8 mouse cellular contexts compared by ENCODE assay signal in genomic region chr10:60002673-60003212, GRCm38 (mm10). TPM values are rescaled to one million over a fixed set of nuclear protein-coding genes. Genes with fewer than 3 reads are reported as not detected.
A peak's percentile ranks its signal among the peaks of the same experiment; 100 is the strongest.
DNase-seq lines count a peak whose midpoint lies in the region; ATAC-seq lines count a peak whose summit lies in the region.

TSS of gene Ascc1 (plus strand) at chr10:60002805.
TSS of gene Anapc16 (minus strand) at chr10:60003135.

- H3K27me3 ChIP-seq in forebrain, embryonic 14.5 days (replicated peaks; ENCODE audit: control insufficient read depth, insufficient read depth, low read length), result no peaks in the 10 kb centered on the region
- no peaks in the 10 kb centered on the region for H3K27me3 ChIP-seq in neural tube, embryonic 15.5 days (replicated peaks)

- H3K36me3 ChIP-seq in forebrain, embryonic 14.5 days (ENCODE audit: control insufficient read depth, insufficient read depth, low read length), result peaks cover 10% of the 10 kb centered on the region; the same call in 1 of the 2 replicates
- H3K36me3 ChIP-seq in neural tube, embryonic 15.5 days, result peaks cover 3% of the 10 kb centered on the region; the same call in 1 of the 2 replicates

- H3K4me2 ChIP-seq in forebrain, embryonic 14.5 days (ENCODE audit: low read length), result peak within 1 kb of the TSS; percentile 72
- H3K4me2 ChIP-seq in neural tube, embryonic 15.5 days, result peak within 1 kb of the TSS; percentile 65

- peak within 1 kb of the TSS; percentile 99 for H3K27ac ChIP-seq in forebrain, embryonic 14.5 days (ENCODE audit: low read depth, low read length)
- peak within 1 kb of the TSS; percentile 99 for H3K27ac ChIP-seq in neural tube, embryonic 15.5 days (replicated peaks)

- WGBS in forebrain, embryonic 14.5 days, result under 1% methylated on average over 49 of the region's 51 CpGs
- WGBS in neural tube, embryonic 15.5 days, result under 1% methylated on average over 43 of the region's 51 CpGs

- H3K9me3 ChIP-seq in forebrain, embryonic 14.5 days (replicated peaks; ENCODE audit: control insufficient read depth, low read length), result no peaks in the 10 kb centered on the region
- no peaks in the 10 kb centered on the region for H3K9me3 ChIP-seq in neural tube, embryonic 15.5 days (replicated peaks)

- peaks cover 15% of the 10 kb centered on the region for H3K4me1 ChIP-seq in forebrain, embryonic 14.5 days (ENCODE audit: control insufficient read depth, insufficient read depth, low read length)
- H3K4me1 ChIP-seq in neural tube, embryonic 15.5 days, result peaks cover 21% of the 10 kb centered on the region

- peak within 1 kb of the TSS; percentile 79 for H3K9ac ChIP-seq in forebrain, embryonic 14.5 days (ENCODE audit: low read length)
- peak within 1 kb of the TSS; percentile 77 for H3K9ac ChIP-seq in neural tube, embryonic 15.5 days (replicated peaks)

- ATAC-seq in forebrain, embryonic 14.5 days, result peak; percentile 97
- ATAC-seq in neural tube, embryonic 15.5 days (ENCODE audit: low FRiP score), result peak; percentile 97

- DNase-seq in ES-CJ7 (ENCODE audit: low read depth, low spot score), result peak; percentile 98
- peak; percentile 97 for DNase-seq in cerebellum, adult 11 months
- DNase-seq in forebrain, embryonic 14.5 days (ENCODE audit: low spot score), result peak; percentile 98
- DNase-seq in heart, postnatal 14 days, result peak; percentile 98
- peak; percentile 96 for DNase-seq in layer of hippocampus, adult 11-12 months (ENCODE audit: low spot score)
- DNase-seq in lung, adult 18-20 months, result peak; percentile 95 to 96
- DNase-seq in testis, postnatal 14 days (ENCODE audit: low spot score), result peak; percentile 98

- intact Hi-C loops in heart, postnatal 14 days (cut with DNase I), result loop anchor here (1.0 to 5.0 kb wide), 3 partner anchors 51 to 109 kb away; partner anchors contain the start of gene Ddit4

- peak within 1 kb of the TSS; percentile 69 for H3K4me3 ChIP-seq in forebrain, embryonic 14.5 days (ENCODE audit: low read depth, low read length)
- H3K4me3 ChIP-seq in neural tube, embryonic 15.5 days (replicated peaks), result peak within 1 kb of the TSS; percentile 68

RNA-seq across cellular contexts. Expression of gene Ascc1, which starts in this region (rescaled TPM):
- 45.4 and 50.2 TPM in 2 replicates for polyA plus RNA-seq in forebrain, embryonic 14.5 days (2014; fragmentation: Nextera tagmentation; extraction: Ambion mirVana)
- 10 to 100 TPM; 19.1 to 21.7 TPM for total RNA-seq in heart, postnatal 14 days (2021)
- 45.4 and 47.3 TPM in 2 replicates for polyA plus RNA-seq in neural tube, embryonic 15.5 days (2015; fragmentation: Nextera tagmentation; extraction: Ambion mirVana)

RNA-seq across cellular contexts. Expression of gene Anapc16, which starts in this region (rescaled TPM):
- polyA plus RNA-seq in forebrain, embryonic 14.5 days (2014; fragmentation: Nextera tagmentation; extraction: Ambion mirVana), result 96.5 and 99.7 TPM in 2 replicates
- total RNA-seq in heart, postnatal 14 days (2021), result 10 to 100 TPM; 64.8 to 70.1 TPM
- 106 TPM in 2 replicates for polyA plus RNA-seq in neural tube, embryonic 15.5 days (2015; fragmentation: Nextera tagmentation; extraction: Ambion mirVana)

Comparison
In these comparisons a context has a peak if more than half of its experiments do, and no peak if none do; other contexts are left out.
1. Peak in every context shown above with its lines: DNase-seq, ATAC-seq, H3K4me3 ChIP-seq and H3K27ac ChIP-seq.